Mouse (Mus musculus) kidney, postnatal 4 days (tissue): Measurements from ENCODE around the gene Gm3448.

Experiments used
- DNase-seq, 2 experiments: peaks; one replicate each; pipeline ENCODE4 v3.0.0; 2021; ENCODE audit warnings: mixed read lengths in 2 of 2

The Gm3448 gene

DNA sequence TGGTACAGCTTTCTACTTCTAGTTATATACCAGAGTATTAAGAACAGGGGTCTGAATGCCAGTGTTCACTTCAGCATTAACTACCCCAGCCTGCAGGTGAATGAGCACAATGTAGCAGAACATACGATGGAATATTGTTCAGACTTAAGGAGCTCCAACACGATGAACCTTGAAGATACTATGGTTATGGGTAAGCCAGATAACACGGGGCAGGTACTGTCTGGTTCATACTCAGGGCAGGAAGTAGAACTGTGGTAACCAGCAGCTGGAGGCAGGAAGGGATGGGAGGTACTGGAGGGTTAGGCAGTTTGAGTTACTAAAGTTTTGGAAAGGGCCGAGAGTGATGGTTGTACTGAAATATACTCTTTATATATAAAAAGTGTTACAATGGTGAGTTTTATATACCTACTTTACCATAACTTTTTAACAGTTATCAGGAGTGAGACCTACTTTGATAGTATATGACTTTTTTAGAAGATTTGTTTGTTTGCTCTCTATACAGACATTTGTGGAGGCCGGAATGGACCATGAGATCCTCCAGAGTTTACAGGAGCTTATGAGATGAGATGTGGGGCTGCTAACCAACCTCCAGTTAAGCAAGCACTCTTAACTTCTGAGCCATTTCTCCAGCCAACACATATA, 82.5 kb downstream of the Gm3448 start:
- DNase-seq = no peak

DNA sequence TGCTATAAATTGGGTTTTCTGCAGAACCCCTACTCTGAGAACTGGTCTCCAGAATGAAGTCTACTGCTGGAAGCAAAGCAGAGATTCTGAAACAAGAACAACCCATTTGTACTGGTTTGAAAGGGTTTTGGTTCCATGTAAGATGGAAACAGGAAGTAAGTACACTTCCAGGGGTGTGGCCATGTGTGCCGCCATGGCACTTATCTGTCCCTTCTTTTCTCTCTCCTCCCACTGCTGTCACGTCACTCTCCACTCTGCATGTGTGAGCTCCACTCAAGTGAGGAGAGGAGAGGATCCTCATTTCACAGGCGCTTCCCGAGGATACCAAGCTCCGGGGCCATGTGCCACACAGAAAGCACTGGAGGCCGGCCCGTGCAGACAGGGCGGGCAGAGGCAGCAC, 87.9 kb downstream of the Gm3448 start:
- no peak for DNase-seq

DNA sequence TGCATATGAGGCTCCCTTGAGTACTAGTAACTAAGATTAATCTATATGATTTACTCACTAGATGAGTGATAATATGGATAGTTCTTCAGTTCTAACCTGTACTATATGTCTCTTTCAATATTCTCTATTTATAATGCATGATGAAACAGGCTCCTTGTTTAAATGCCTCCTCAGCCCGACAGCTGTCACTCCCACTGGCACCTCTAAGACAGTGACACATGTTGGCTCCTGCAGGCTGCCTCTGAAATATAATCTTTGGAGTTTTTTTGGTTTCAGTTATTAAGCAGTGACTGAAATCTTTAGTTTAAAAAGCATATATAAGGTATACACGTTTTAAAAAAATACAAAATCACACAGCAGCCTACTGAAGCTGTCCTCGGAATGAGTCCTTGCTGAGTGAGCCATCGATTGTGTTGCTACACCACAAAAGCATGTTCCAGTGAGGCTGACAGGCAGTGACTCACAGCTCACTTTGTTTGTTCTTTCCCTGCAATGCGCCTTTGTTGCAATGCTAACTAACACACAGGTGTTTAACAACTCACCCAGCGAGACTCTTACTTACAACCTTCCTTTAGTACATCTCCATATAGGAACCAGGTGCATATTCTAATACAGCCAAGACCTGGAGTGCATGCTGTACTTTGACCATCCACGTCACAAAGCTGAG, 92.0 kb downstream of the Gm3448 start:
- DNase-seq = no peak
